Mouse (Mus musculus) ES-E14 (cell line): ENCODE data around the gene Prok2.

Source experiments
- CHD2 ChIP-seq: IDR thresholded peaks from 2 replicates; pipeline ENCODE4 v1.6.1; 2014; ENCODE audit warnings: mild to moderate bottlenecking, low read depth, low read length, inconsistent platforms
- HCFC1 ChIP-seq: IDR thresholded peaks from 2 replicates; pipeline ENCODE4 v1.6.1; 2012; ENCODE audit warnings: low read length, inconsistent platforms, borderline replicate concordance; ENCODE audit not compliant: insufficient read depth
- ZC3H11A ChIP-seq: IDR thresholded peaks from 2 replicates; pipeline ENCODE4 v1.6.1; 2012; ENCODE audit warnings: low read depth, mild to moderate bottlenecking, inconsistent platforms, low read length, borderline replicate concordance
- ZNF384 ChIP-seq: IDR thresholded peaks from 2 replicates; pipeline ENCODE4 v1.6.1; 2012; ENCODE audit warnings: low read depth, low read length, inconsistent platforms

GRCm38 (mm10) chr6:99764916-99765315 lies 38.7 kb upstream of the Prok2 start:
- TF ChIP-seq ZNF384 (no peak), CHD2 (no peak), HCFC1 (no peak), ZC3H11A (no peak)
